Mouse (Mus musculus): ENCODE data around the gene Plekhg4. TPM values are rescaled to one million over a fixed set of nuclear protein-coding genes. Genes with fewer than 3 reads are reported as not detected.

The Plekhg4 gene
- polyA plus RNA-seq, 1 experiment from 2014 or later: not detected

- no peaks in the 10 kb centered on the region for H3K27me3 ChIP-seq (ENCODE audit: insufficient read depth, low read length)
- H3K9ac ChIP-seq (replicated peaks): no peak overlapping the region
- no peaks in the 10 kb centered on the region for H3K9me3 ChIP-seq (ENCODE audit: low read length)
- H3K27ac ChIP-seq (ENCODE audit: low read depth): no peak overlapping the region
- ATAC-seq (no peak), DNase-seq (no peak)
- H3K4me1 ChIP-seq (ENCODE audit: insufficient read depth): no peaks in the 10 kb centered on the region
- H3K4me2 ChIP-seq (ENCODE audit: low read depth, low read length): no peak overlapping the region
- 65% methylated on average over 1 of the region's 1 CpGs for WGBS (ENCODE audit: insufficient replicate concordance)
- H3K4me3 ChIP-seq (ENCODE audit: low read depth, low read length): no peak overlapping the region
- H3K36me3 ChIP-seq (replicated peaks; ENCODE audit: insufficient read depth, low read length): no peaks in the 10 kb centered on the region
- TF ChIP-seq EP300 (IDR thresholded peaks at IDR 0.05; ENCODE audit: low read depth): no peak
- no peak for TF ChIP-seq CTCF (IDR thresholded peaks at IDR 0.05; ENCODE audit: low read depth)
These were observed 48.9 kb downstream of the Plekhg4 start for GRCm38 (mm10) chr8:105422006-105422405.

- 36% methylated on average over 6 of the region's 6 CpGs for WGBS (ENCODE audit: insufficient replicate concordance)
- no peak overlapping the region for H3K4me3 ChIP-seq (ENCODE audit: low read depth, low read length)
- DNase-seq: no peak
- H3K27ac ChIP-seq (ENCODE audit: low read depth): no peak overlapping the region
- no peak for ATAC-seq
- TF ChIP-seq EP300 (IDR thresholded peaks at IDR 0.05; ENCODE audit: low read depth): no peak
- no peak for TF ChIP-seq CTCF (IDR thresholded peaks at IDR 0.05; ENCODE audit: low read depth)
- no peak overlapping the region for H3K4me2 ChIP-seq (ENCODE audit: low read depth, low read length)
- H3K9me3 ChIP-seq (ENCODE audit: low read length): no peaks in the 10 kb centered on the region
- no peaks in the 10 kb centered on the region for H3K27me3 ChIP-seq (ENCODE audit: insufficient read depth, low read length)
- H3K4me1 ChIP-seq (ENCODE audit: insufficient read depth): no peaks in the 10 kb centered on the region
- H3K36me3 ChIP-seq (replicated peaks; ENCODE audit: insufficient read depth, low read length): no peaks in the 10 kb centered on the region
- H3K9ac ChIP-seq (replicated peaks): no peak overlapping the region
These were observed 53.8 kb downstream of the Plekhg4 start for GRCm38 (mm10) chr8:105426878-105427277.

- ATAC-seq (no peak), DNase-seq (no peak)
- H3K9me3 ChIP-seq (ENCODE audit: low read length): no peaks in the 10 kb centered on the region
- no peaks in the 10 kb centered on the region for H3K27me3 ChIP-seq (ENCODE audit: insufficient read depth, low read length)
- H3K4me1 ChIP-seq (ENCODE audit: insufficient read depth): no peaks in the 10 kb centered on the region
- no peaks in the 10 kb centered on the region for H3K36me3 ChIP-seq (replicated peaks; ENCODE audit: insufficient read depth, low read length)
- WGBS (ENCODE audit: insufficient replicate concordance): 70% methylated on average over 7 of the region's 7 CpGs
- no peak for TF ChIP-seq CTCF (IDR thresholded peaks at IDR 0.05; ENCODE audit: low read depth)
- TF ChIP-seq EP300 (IDR thresholded peaks at IDR 0.05; ENCODE audit: low read depth): no peak
- H3K9ac ChIP-seq (replicated peaks): no peak overlapping the region
- H3K4me2 ChIP-seq (ENCODE audit: low read depth, low read length): no peak overlapping the region
- no peak overlapping the region for H3K4me3 ChIP-seq (ENCODE audit: low read depth, low read length)
- H3K27ac ChIP-seq (ENCODE audit: low read depth): no peak overlapping the region
These were observed 58.9 kb downstream of the Plekhg4 start for GRCm38 (mm10) chr8:105431743-105432515.

Other genes starting within 250 kb of the Plekhg4 start
- gene Ces4a, start 241.5 kb upstream of the Plekhg4 start, polyA plus RNA-seq (2015; fragmentation: Nextera tagmentation; extraction: Ambion mirVana): 0.07 TPM in 1 of 2 replicates, not detected in the other
- 10.6 and 10.7 TPM in 2 replicates for gene Cbfb, start 202.6 kb upstream of the Plekhg4 start, polyA plus RNA-seq (2015; fragmentation: Nextera tagmentation; extraction: Ambion mirVana)
- gene D230025D16Rik, start 148.1 kb upstream of the Plekhg4 start, polyA plus RNA-seq (2015; fragmentation: Nextera tagmentation; extraction: Ambion mirVana): 24.2 and 30.9 TPM in 2 replicates
- 1.6 and 2.0 TPM in 2 replicates for gene B3gnt9, start 118.1 kb upstream of the Plekhg4 start, polyA plus RNA-seq (2015; fragmentation: Nextera tagmentation; extraction: Ambion mirVana)
- 14.3 and 15.1 TPM in 2 replicates for gene Tradd, start 108.7 kb upstream of the Plekhg4 start, polyA plus RNA-seq (2015; fragmentation: Nextera tagmentation; extraction: Ambion mirVana)
- 0.95 and 1.2 TPM in 2 replicates for gene Fbxl8, start 108.6 kb upstream of the Plekhg4 start, polyA plus RNA-seq (2015; fragmentation: Nextera tagmentation; extraction: Ambion mirVana)
- gene Hsf4, start 103.5 kb upstream of the Plekhg4 start, polyA plus RNA-seq (2015; fragmentation: Nextera tagmentation; extraction: Ambion mirVana): not detected in 2 replicates
- gene Nol3, start 97.1 kb upstream of the Plekhg4 start, polyA plus RNA-seq (2015; fragmentation: Nextera tagmentation; extraction: Ambion mirVana): 0.05 and 0.24 TPM in 2 replicates
- gene 4931428F04Rik, start 83.4 kb upstream of the Plekhg4 start, polyA plus RNA-seq (2015; fragmentation: Nextera tagmentation; extraction: Ambion mirVana): 0.38 and 0.65 TPM in 2 replicates
- gene Exoc3l, start 77.2 kb upstream of the Plekhg4 start, polyA plus RNA-seq (2015; fragmentation: Nextera tagmentation; extraction: Ambion mirVana): 6.6 and 7.1 TPM in 2 replicates
- 62.9 and 65.7 TPM in 2 replicates for gene E2f4, start 75.6 kb upstream of the Plekhg4 start, polyA plus RNA-seq (2015; fragmentation: Nextera tagmentation; extraction: Ambion mirVana)
- 7.8 TPM in 2 replicates for gene Elmo3, start 67.7 kb upstream of the Plekhg4 start, polyA plus RNA-seq (2015; fragmentation: Nextera tagmentation; extraction: Ambion mirVana)
- 7.7 and 7.8 TPM in 2 replicates for gene Lrrc29, start 47.0 kb upstream of the Plekhg4 start, polyA plus RNA-seq (2015; fragmentation: Nextera tagmentation; extraction: Ambion mirVana)
- gene Tmem208, start 46.9 kb upstream of the Plekhg4 start, polyA plus RNA-seq (2015; fragmentation: Nextera tagmentation; extraction: Ambion mirVana): 75.2 and 75.4 TPM in 2 replicates
- 0.70 and 0.82 TPM in 2 replicates for gene Fhod1, start 25.3 kb upstream of the Plekhg4 start, polyA plus RNA-seq (2015; fragmentation: Nextera tagmentation; extraction: Ambion mirVana)
- 0.09 and 0.16 TPM in 2 replicates for gene Slc9a5, start 24.4 kb upstream of the Plekhg4 start, polyA plus RNA-seq (2015; fragmentation: Nextera tagmentation; extraction: Ambion mirVana)
- gene Kctd19, start 40.2 kb downstream of the Plekhg4 start, polyA plus RNA-seq (2015; fragmentation: Nextera tagmentation; extraction: Ambion mirVana): not detected in 2 replicates
- gene Lrrc36, start 40.3 kb downstream of the Plekhg4 start, polyA plus RNA-seq (2015; fragmentation: Nextera tagmentation; extraction: Ambion mirVana): 0.09 and 0.11 TPM in 2 replicates
- gene Tppp3, start 98.3 kb downstream of the Plekhg4 start, polyA plus RNA-seq (2015; fragmentation: Nextera tagmentation; extraction: Ambion mirVana): 1.4 and 3.8 TPM in 2 replicates
- 2.1 and 2.3 TPM in 2 replicates for gene Zdhhc1, start 123.6 kb downstream of the Plekhg4 start, polyA plus RNA-seq (2015; fragmentation: Nextera tagmentation; extraction: Ambion mirVana)
- gene Hsd11b2, start 145.5 kb downstream of the Plekhg4 start, polyA plus RNA-seq (2015; fragmentation: Nextera tagmentation; extraction: Ambion mirVana): 0.13 TPM in 1 of 2 replicates, not detected in the other
- gene Atp6v0d1, start 192.8 kb downstream of the Plekhg4 start, polyA plus RNA-seq (2015; fragmentation: Nextera tagmentation; extraction: Ambion mirVana): 48.0 and 50.2 TPM in 2 replicates
- gene Ripor1, start 232.0 kb downstream of the Plekhg4 start, polyA plus RNA-seq (2015; fragmentation: Nextera tagmentation; extraction: Ambion mirVana): 6.2 and 6.8 TPM in 2 replicates

Data from liver, postnatal 0 days (tissue).